Mouse (Mus musculus): ENCODE results near the gene Mfsd6l. TPM values are rescaled to one million over a fixed set of nuclear protein-coding genes. Genes with fewer than 3 reads are reported as not detected.

The Mfsd6l gene
- polyA plus RNA-seq (2015; fragmentation: Illumina TruSeq; extraction: RNeasy Lipid Tissue Mini Kit (QIAGEN cat#74804); ENCODE audit: insufficient read depth, low read depth, low replicate concordance) = not detected

GRCm38 (mm10) chr11:68555918-68556584 lies at the start of gene Mfsd6l:
Mfsd6l (plus strand) TSS chr11:68556186.

GRCm38 (mm10) chr11:68586721-68587120 lies 30.7 kb downstream of the Mfsd6l start, which contains the start of gene Ccdc42:
Ccdc42 (plus strand) TSS chr11:68587021.

Other genes starting within 250 kb of the Mfsd6l start
- 8.7 TPM for gene Ntn1, start 155.4 kb upstream of the Mfsd6l start, polyA plus RNA-seq (2015; fragmentation: Illumina TruSeq; extraction: RNeasy Lipid Tissue Mini Kit (QIAGEN cat#74804); ENCODE audit: insufficient read depth, low read depth, low replicate concordance)
- 0.59 TPM for gene Pik3r5, start 124.1 kb upstream of the Mfsd6l start, polyA plus RNA-seq (2015; fragmentation: Illumina TruSeq; extraction: RNeasy Lipid Tissue Mini Kit (QIAGEN cat#74804); ENCODE audit: insufficient read depth, low read depth, low replicate concordance)
- 1.4 TPM for gene Pik3r6, start 53.2 kb upstream of the Mfsd6l start, polyA plus RNA-seq (2015; fragmentation: Illumina TruSeq; extraction: RNeasy Lipid Tissue Mini Kit (QIAGEN cat#74804); ENCODE audit: insufficient read depth, low read depth, low replicate concordance)
- not detected for gene Ccdc42, start 30.8 kb downstream of the Mfsd6l start, polyA plus RNA-seq (2015; fragmentation: Illumina TruSeq; extraction: RNeasy Lipid Tissue Mini Kit (QIAGEN cat#74804); ENCODE audit: insufficient read depth, low read depth, low replicate concordance)
- 8.1 TPM for gene Myh10, start 135.4 kb downstream of the Mfsd6l start, polyA plus RNA-seq (2015; fragmentation: Illumina TruSeq; extraction: RNeasy Lipid Tissue Mini Kit (QIAGEN cat#74804); ENCODE audit: insufficient read depth, low read depth, low replicate concordance)